Mouse (Mus musculus): Measurements from ENCODE around the gene Zcchc14. TPM values are rescaled to one million over a fixed set of nuclear protein-coding genes. Genes with fewer than 3 reads are reported as not detected.
A peak's percentile ranks its signal among the peaks of the same experiment; 100 is the strongest.

Zcchc14 gene
- polyA plus RNA-seq, 1 experiment from 2014 or later = 14.4 TPM

DNA sequence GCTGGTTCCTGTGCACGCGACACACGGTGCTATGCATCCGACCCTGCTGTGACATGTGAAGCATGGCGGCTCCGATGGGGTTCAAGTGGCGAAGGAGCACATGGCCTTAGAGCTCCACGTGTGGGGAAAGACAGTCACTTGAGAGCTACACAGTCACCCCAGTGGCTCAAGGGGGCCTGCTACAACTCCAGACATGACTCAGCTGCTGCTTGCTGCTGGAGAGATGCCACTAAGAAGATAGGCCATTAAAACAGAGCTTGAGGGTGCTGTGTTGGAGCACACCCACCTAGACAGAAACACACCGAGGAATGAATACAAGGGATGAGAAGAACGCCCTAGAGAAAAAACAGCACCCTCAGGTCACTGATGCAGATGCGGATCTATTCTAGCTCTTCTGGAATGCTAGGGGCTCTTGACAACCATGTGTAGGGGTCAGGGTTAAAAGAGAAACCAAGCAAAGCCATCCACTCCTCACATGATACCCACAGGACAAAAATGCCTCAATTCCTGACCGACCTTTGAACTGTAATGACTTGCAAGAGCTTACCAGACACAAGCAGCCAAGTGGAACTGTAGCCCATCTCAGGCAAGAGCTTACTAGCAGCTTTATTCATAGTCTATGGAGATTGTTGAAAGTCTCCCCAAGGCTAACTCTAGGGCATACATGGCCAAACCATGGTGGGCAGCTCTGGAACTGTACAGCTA is 5.0 kb downstream of the Zcchc14 start:
- Histone ChIP-seq H3K4me1 (replicated peaks; ENCODE audit: control insufficient read depth, insufficient read depth, low read length) (peaks cover 38% of the 10 kb centered on the region), H3K27ac (ENCODE audit: low read length) (no peak overlapping the region), H3K4me3 (ENCODE audit: low read length) (no peak overlapping the region), H3K9me3 (ENCODE audit: control insufficient read depth, low read length) (no peaks in the 10 kb centered on the region), H3K36me3 (ENCODE audit: control insufficient read depth, insufficient read depth, low read length) (no peaks in the 10 kb centered on the region), H3K27me3 (ENCODE audit: control insufficient read depth, insufficient read depth, low read depth, low read length) (no peaks in the 10 kb centered on the region), H3K9ac (ENCODE audit: low read length) (no peak overlapping the region), H3K4me2 (ENCODE audit: low read depth, low read length) (no peak overlapping the region)
- WGBS = 75% methylated on average over 12 of the region's 12 CpGs
- no peak for ATAC-seq (ENCODE audit: low read depth)

DNA sequence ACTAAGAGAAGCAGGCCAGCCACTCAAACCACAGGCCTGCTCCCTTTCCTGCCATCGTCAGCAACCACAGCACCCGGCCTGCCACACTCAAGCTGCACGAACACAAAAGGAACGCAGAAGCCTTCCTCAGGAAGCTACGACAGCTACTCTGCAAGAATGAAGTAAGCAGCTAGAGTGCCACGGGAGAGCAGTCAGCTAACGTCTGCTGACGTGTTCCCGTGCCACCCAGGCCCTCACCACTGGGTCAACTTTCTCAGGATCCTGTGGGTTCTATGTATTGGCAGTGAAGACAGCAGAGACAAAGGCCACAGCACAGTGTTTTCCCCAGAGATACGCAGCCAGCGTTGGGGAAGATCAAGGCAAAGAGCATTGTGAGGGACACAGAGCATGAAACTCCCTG is 9.3 kb downstream of the Zcchc14 start:
- Histone ChIP-seq H3K4me2 (ENCODE audit: low read depth, low read length) (no peak overlapping the region), H3K9ac (ENCODE audit: low read length) (no peak overlapping the region), H3K4me1 (replicated peaks; ENCODE audit: control insufficient read depth, insufficient read depth, low read length) (peaks cover 12% of the 10 kb centered on the region), H3K9me3 (ENCODE audit: control insufficient read depth, low read length) (no peaks in the 10 kb centered on the region), H3K27ac (ENCODE audit: low read length) (no peak overlapping the region), H3K4me3 (ENCODE audit: low read length) (no peak overlapping the region), H3K27me3 (ENCODE audit: control insufficient read depth, insufficient read depth, low read depth, low read length) (no peaks in the 10 kb centered on the region), H3K36me3 (ENCODE audit: control insufficient read depth, insufficient read depth, low read length) (no peaks in the 10 kb centered on the region)
- 57% methylated on average over 11 of the region's 11 CpGs for whole genome bisulfite sequencing
- no peak for ATAC-seq (ENCODE audit: low read depth)

DNA sequence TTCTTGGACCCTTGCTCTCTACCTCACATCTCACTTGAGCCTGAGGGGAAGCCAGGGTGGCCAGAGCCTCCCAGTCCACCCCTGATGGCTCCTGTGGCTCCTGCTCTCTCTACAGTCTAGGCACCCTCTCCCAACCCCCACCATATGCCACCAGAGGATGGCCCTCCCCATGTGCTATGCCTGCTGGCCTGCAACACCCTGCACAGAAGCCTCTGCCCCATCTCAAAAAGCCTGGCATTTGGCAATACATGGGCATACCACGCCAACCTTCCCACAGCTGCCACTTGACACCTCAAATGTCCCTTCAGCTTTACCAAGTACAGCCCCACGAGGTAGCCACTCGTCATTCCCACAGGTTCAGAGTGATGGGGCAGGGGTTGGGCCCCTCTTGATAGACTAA is 9.9 kb downstream of the Zcchc14 start:
- 51% methylated on average over 3 of the region's 3 CpGs for WGBS
- H3K4me1 ChIP-seq (replicated peaks; ENCODE audit: control insufficient read depth, insufficient read depth, low read length) = peaks cover 7% of the 10 kb centered on the region; the same call in 1 of the 2 replicates

DNA sequence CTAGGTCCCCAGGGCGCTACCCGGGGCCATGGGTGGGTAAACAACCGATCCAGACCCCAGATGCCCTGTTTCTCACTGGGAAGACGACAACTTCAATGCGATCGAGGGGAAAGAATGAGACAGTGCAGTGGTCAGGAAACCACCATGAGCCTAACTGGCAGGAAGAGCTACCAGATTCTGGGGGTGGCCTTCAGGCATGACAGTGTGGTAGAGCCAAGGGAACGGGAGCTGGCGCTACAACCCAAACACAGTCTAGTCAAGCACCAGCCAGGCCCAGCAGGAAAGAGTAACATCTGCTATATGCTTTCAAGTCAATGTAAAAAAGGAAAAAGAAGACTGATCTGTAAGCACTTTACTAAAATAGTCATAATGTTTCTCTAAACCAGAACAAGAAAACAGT is 16.5 kb downstream of the Zcchc14 start:
- H3K9ac ChIP-seq (ENCODE audit: low read length) = no peak overlapping the region
- H3K27me3 ChIP-seq (ENCODE audit: control insufficient read depth, insufficient read depth, low read depth, low read length) = no peaks in the 10 kb centered on the region
- 75% methylated on average over 8 of the region's 8 CpGs for WGBS
- peaks cover 27% of the 10 kb centered on the region for H3K4me1 ChIP-seq (replicated peaks; ENCODE audit: control insufficient read depth, insufficient read depth, low read length)
- no peaks in the 10 kb centered on the region for H3K9me3 ChIP-seq (ENCODE audit: control insufficient read depth, low read length)
- H3K36me3 ChIP-seq (ENCODE audit: control insufficient read depth, insufficient read depth, low read length) = no peaks in the 10 kb centered on the region
- no peak overlapping the region for H3K4me3 ChIP-seq (ENCODE audit: low read length)
- H3K4me2 ChIP-seq (ENCODE audit: low read depth, low read length) = no peak overlapping the region
- peak overlapping the region; percentile 47; the same call in 1 of the 2 replicates for H3K27ac ChIP-seq (ENCODE audit: low read length)
- no peak for ATAC-seq (ENCODE audit: low read depth)

More for the DNA sequence above, 9.9 kb downstream of the Zcchc14 start:
- no peaks in the 10 kb centered on the region for H3K9me3 ChIP-seq (ENCODE audit: control insufficient read depth, low read length)
- H3K27ac ChIP-seq (ENCODE audit: low read length) = no peak overlapping the region
- H3K4me3 ChIP-seq (ENCODE audit: low read length) = no peak overlapping the region
- no peak overlapping the region for H3K9ac ChIP-seq (ENCODE audit: low read length)
- no peaks in the 10 kb centered on the region for H3K36me3 ChIP-seq (ENCODE audit: control insufficient read depth, insufficient read depth, low read length)
- ATAC-seq (ENCODE audit: low read depth) = no peak
- no peaks in the 10 kb centered on the region for H3K27me3 ChIP-seq (ENCODE audit: control insufficient read depth, insufficient read depth, low read depth, low read length)
- no peak overlapping the region for H3K4me2 ChIP-seq (ENCODE audit: low read depth, low read length)

DNA sequence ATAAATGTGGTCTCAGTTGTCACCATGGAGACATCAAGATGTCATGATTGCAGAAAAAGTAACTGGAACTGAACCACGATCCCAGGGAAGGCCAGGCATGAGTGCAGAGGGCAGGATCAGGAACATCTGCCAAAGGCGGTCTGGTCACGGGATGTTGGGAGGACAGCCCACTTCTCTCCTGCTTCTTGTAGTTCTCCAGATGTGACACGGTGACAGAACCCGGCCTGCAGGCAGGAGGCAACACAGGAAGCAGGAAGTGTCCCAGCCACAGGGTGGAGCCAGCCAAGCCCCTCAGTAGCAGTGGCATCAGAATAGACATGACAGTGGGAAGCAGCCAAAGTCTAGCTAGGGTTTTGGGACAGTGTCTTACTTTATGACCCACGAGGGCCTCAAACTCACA is 17.2 kb downstream of the Zcchc14 start:
- Histone ChIP-seq H3K9me3 (ENCODE audit: control insufficient read depth, low read length) (no peaks in the 10 kb centered on the region), H3K9ac (ENCODE audit: low read length) (no peak overlapping the region), H3K36me3 (ENCODE audit: control insufficient read depth, insufficient read depth, low read length) (no peaks in the 10 kb centered on the region), H3K4me1 (replicated peaks; ENCODE audit: control insufficient read depth, insufficient read depth, low read length) (peaks cover 27% of the 10 kb centered on the region), H3K4me3 (ENCODE audit: low read length) (no peak overlapping the region), H3K27me3 (ENCODE audit: control insufficient read depth, insufficient read depth, low read depth, low read length) (no peaks in the 10 kb centered on the region), H3K4me2 (ENCODE audit: low read depth, low read length) (no peak overlapping the region), H3K27ac (ENCODE audit: low read length) (peak overlapping the region; percentile 47; the same call in 1 of the 2 replicates)
- peak; percentile 69 for ATAC-seq (ENCODE audit: low read depth)
- WGBS = 41% methylated on average over 6 of the region's 6 CpGs

DNA sequence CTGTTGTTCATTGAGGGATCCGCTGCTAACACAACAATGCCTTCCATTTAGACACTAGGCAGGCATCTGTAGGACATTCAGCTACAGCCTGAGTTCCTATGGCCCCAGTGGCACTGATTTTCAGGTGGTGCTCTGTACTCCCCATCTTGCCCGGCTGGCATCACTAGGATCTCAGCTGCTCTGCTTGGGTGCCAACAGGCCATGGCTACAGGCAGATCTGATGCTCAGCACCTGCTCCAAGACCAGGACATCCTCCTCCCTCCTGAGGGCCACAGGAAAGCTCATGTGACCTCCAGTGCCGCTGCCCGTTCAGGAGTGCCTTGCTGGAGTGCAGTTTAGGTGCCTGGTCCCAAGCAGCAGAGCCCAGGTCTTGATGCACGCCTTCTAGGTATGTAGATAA is 20.3 kb downstream of the Zcchc14 start:
- 75% methylated on average over 5 of the region's 5 CpGs for WGBS
- no peak overlapping the region for H3K4me3 ChIP-seq (ENCODE audit: low read length)
- H3K9me3 ChIP-seq (ENCODE audit: control insufficient read depth, low read length) = no peaks in the 10 kb centered on the region
- no peak overlapping the region for H3K9ac ChIP-seq (ENCODE audit: low read length)
- no peaks in the 10 kb centered on the region for H3K27me3 ChIP-seq (ENCODE audit: control insufficient read depth, insufficient read depth, low read depth, low read length)
- H3K36me3 ChIP-seq (ENCODE audit: control insufficient read depth, insufficient read depth, low read length) = peaks cover 9% of the 10 kb centered on the region
- peaks cover 27% of the 10 kb centered on the region for H3K4me1 ChIP-seq (replicated peaks; ENCODE audit: control insufficient read depth, insufficient read depth, low read length)
- H3K4me2 ChIP-seq (ENCODE audit: low read depth, low read length) = no peak overlapping the region
- no peak for ATAC-seq (ENCODE audit: low read depth)
- H3K27ac ChIP-seq (ENCODE audit: low read length) = no peak overlapping the region

DNA sequence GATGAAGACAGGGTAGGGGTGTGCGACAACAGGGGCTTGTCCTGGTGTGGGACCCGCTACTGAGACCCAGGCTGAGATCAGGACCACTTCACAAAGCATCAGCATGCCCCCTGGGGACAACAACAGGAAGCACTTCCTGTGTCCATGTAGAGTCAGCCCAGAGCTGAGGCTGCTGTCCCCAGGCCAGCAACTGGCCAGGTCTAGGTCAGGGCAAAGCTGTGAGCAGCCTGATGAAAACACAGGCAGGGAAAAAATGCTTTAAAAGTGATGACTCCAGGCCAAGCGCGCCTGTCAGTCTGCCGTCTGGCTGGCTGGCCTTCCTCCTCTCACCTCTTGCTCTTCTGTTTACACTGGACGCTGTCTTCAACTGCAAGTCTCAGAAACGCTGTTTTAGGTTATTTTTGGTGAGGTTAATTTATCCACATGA is 21.0 kb downstream of the Zcchc14 start:
- Histone ChIP-seq H3K27me3 (ENCODE audit: control insufficient read depth, insufficient read depth, low read depth, low read length) (no peaks in the 10 kb centered on the region), H3K27ac (ENCODE audit: low read length) (peak overlapping the region; percentile 45), H3K9ac (ENCODE audit: low read length) (no peak overlapping the region), H3K36me3 (ENCODE audit: control insufficient read depth, insufficient read depth, low read length) (peaks cover 9% of the 10 kb centered on the region), H3K4me3 (ENCODE audit: low read length) (no peak overlapping the region), H3K4me2 (ENCODE audit: low read depth, low read length) (no peak overlapping the region), H3K9me3 (ENCODE audit: control insufficient read depth, low read length) (no peaks in the 10 kb centered on the region), H3K4me1 (replicated peaks; ENCODE audit: control insufficient read depth, insufficient read depth, low read length) (peaks cover 22% of the 10 kb centered on the region)
- peak; percentile 62 for ATAC-seq (ENCODE audit: low read depth)
- WGBS = 26% methylated on average over 7 of the region's 7 CpGs

DNA sequence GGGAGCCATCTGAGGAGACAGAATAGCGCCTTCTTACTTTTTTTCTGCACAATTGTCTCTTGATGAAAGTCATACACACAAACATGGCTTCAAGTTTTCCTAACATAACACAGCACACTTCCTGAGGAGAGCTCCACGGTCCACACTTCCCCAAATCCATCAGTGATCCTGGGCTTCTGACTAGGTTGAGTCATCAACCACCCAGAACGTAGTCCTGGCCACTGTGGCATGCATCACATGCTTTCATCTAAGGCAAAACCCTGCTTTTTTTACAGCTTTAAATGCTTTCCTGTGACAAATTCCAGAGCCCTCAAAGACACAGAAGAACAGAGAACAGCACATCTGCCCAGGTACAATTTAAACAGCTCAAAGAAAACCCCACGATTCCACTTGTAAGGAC is 24.0 kb downstream of the Zcchc14 start:
- Histone ChIP-seq H3K9me3 (ENCODE audit: control insufficient read depth, low read length) (no peaks in the 10 kb centered on the region), H3K9ac (ENCODE audit: low read length) (no peak overlapping the region), H3K27ac (ENCODE audit: low read length) (no peak overlapping the region), H3K27me3 (ENCODE audit: control insufficient read depth, insufficient read depth, low read depth, low read length) (no peaks in the 10 kb centered on the region), H3K36me3 (ENCODE audit: control insufficient read depth, insufficient read depth, low read length) (peaks cover 9% of the 10 kb centered on the region), H3K4me3 (ENCODE audit: low read length) (no peak overlapping the region), H3K4me2 (ENCODE audit: low read depth, low read length) (no peak overlapping the region), H3K4me1 (replicated peaks; ENCODE audit: control insufficient read depth, insufficient read depth, low read length) (peaks cover 14% of the 10 kb centered on the region)
- ATAC-seq (ENCODE audit: low read depth) = no peak
- WGBS = 78% methylated on average over 4 of the region's 4 CpGs

DNA sequence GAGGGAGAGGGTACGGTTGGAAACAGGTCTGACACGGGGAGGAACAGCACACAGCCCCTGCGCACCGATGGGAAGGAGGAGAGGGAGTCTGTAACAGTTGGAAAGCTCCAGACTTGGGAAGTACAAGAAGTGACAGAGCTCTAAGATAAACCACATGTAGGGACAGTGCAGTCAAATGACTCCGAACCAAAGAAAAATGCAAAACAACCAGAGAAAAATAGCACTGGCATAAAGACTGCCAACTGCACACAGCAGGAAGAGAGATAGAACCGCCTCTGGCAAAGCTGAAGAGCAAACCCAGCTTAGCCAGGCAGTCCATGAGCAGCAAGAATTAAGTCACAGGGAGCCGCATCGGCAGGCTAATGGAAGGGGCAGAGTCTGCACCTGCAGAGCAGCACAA is 29.7 kb downstream of the Zcchc14 start:
- WGBS = 85% methylated on average over 8 of the region's 8 CpGs
- no peaks in the 10 kb centered on the region for H3K9me3 ChIP-seq (ENCODE audit: control insufficient read depth, low read length)
- H3K4me3 ChIP-seq (ENCODE audit: low read length) = no peak overlapping the region
- peaks cover 2% of the 10 kb centered on the region for H3K36me3 ChIP-seq (ENCODE audit: control insufficient read depth, insufficient read depth, low read length)
- H3K27ac ChIP-seq (ENCODE audit: low read length) = no peak overlapping the region
- peaks cover 35% of the 10 kb centered on the region for H3K4me1 ChIP-seq (replicated peaks; ENCODE audit: control insufficient read depth, insufficient read depth, low read length)
- no peak overlapping the region for H3K9ac ChIP-seq (ENCODE audit: low read length)
- no peaks in the 10 kb centered on the region for H3K27me3 ChIP-seq (ENCODE audit: control insufficient read depth, insufficient read depth, low read depth, low read length)
- no peak for ATAC-seq (ENCODE audit: low read depth)
- no peak overlapping the region for H3K4me2 ChIP-seq (ENCODE audit: low read depth, low read length)
